Mouse (Mus musculus): ENCODE data around the gene Mpnd. TPM values are rescaled to one million over a fixed set of nuclear protein-coding genes. Genes with fewer than 3 reads are reported as not detected.

Gene Mpnd
- polyA plus RNA-seq, 1 experiment, result 424 TPM

DNA sequence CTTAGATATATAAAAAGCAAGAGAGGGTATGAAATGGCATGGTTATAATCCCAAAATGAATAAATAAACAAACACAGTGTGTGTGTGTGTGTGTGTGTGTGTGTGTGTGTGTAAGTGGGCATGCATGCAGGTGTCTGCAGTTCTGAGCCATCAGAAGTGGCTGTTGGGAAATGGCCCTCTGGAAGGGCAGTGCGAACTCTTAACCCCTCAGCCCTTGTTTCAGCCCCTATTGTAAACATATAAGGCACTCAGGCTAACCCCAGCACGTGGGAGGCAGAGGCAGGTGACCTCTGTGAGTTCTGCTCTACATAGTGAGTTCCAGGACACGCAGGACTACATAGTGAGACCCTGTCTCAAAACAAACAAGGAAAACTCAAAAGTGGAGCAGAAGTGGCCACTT is 28.2 kb upstream of the Mpnd start:
- Histone ChIP-seq H3K27me3 (ENCODE audit: control insufficient read depth, insufficient read depth, low read length) (no peaks in the 10 kb centered on the region), H3K36me3 (ENCODE audit: control insufficient read depth, insufficient read depth, low read length) (no peaks in the 10 kb centered on the region), H3K4me3 (ENCODE audit: low read depth, low read length) (no peak overlapping the region), H3K27ac (ENCODE audit: insufficient read depth, low read depth, low read length) (peak overlapping the region; percentile 75; the same call in 1 of the 2 replicates), H3K4me1 (ENCODE audit: control insufficient read depth, insufficient read depth, insufficient read length, low read length) (peaks cover 12% of the 10 kb centered on the region)
- TF ChIP-seq POLR2A (IDR thresholded peaks at IDR 0.05; ENCODE audit: low read depth, low read length), result no peak
- no peak for TF ChIP-seq CTCF (IDR thresholded peaks at IDR 0.05; ENCODE audit: extremely low read depth, insufficient read length, insufficient replicate concordance, low read depth, low read length)
- 66% methylated on average over 3 of the region's 3 CpGs for WGBS

GRCm38 (mm10) chr17:55986030-55986961 is 19.2 kb upstream of the Mpnd start, which contains the start of gene Fsd1:
Gene Fsd1 (plus strand): TSS chr17:55986509.
- Histone ChIP-seq H3K36me3 (ENCODE audit: control insufficient read depth, insufficient read depth, low read length) (no peaks in the 10 kb centered on the region), H3K27me3 (ENCODE audit: control insufficient read depth, insufficient read depth, low read length) (peaks cover 3% of the 10 kb centered on the region; the same call in 1 of the 2 replicates), H3K4me3 (ENCODE audit: low read depth, low read length) (peak within 1 kb of the TSS; percentile 34), H3K4me1 (ENCODE audit: control insufficient read depth, insufficient read depth, insufficient read length, low read length) (peaks cover 10% of the 10 kb centered on the region; the same call in 1 of the 2 replicates), H3K27ac (ENCODE audit: insufficient read depth, low read depth, low read length) (no peak within 1 kb of the TSS)
- no peak for TF ChIP-seq POLR2A (IDR thresholded peaks at IDR 0.05; ENCODE audit: low read depth, low read length)
- 12% methylated on average over 33 of the region's 35 CpGs for WGBS

- Histone ChIP-seq H3K27me3 (ENCODE audit: control insufficient read depth, insufficient read depth, low read length) (peaks cover 3% of the 10 kb centered on the region; the same call in 1 of the 2 replicates), H3K4me3 (ENCODE audit: low read depth, low read length) (no peak overlapping the region), H3K36me3 (ENCODE audit: control insufficient read depth, insufficient read depth, low read length) (peaks cover 4% of the 10 kb centered on the region), H3K27ac (ENCODE audit: insufficient read depth, low read depth, low read length) (no peak overlapping the region), H3K4me1 (ENCODE audit: control insufficient read depth, insufficient read depth, insufficient read length, low read length) (peaks cover 17% of the 10 kb centered on the region)
- 48% methylated on average over 8 of the region's 8 CpGs for WGBS
- no peak for TF ChIP-seq POLR2A (IDR thresholded peaks at IDR 0.05; ENCODE audit: low read depth, low read length)
Measured at GRCm38 (mm10) chr17:55990278-55990898, 15.1 kb upstream of the Mpnd start.

- no peak overlapping the region for H3K4me3 ChIP-seq (ENCODE audit: low read depth, low read length)
- peaks cover 33% of the 10 kb centered on the region for H3K36me3 ChIP-seq (ENCODE audit: control insufficient read depth, insufficient read depth, low read length)
- 19% methylated on average over 15 of the region's 15 CpGs for WGBS
- H3K27ac ChIP-seq (ENCODE audit: insufficient read depth, low read depth, low read length), result peak overlapping the region; percentile 70
- no peaks in the 10 kb centered on the region for H3K27me3 ChIP-seq (ENCODE audit: control insufficient read depth, insufficient read depth, low read length)
- H3K4me1 ChIP-seq (ENCODE audit: control insufficient read depth, insufficient read depth, insufficient read length, low read length), result peaks cover 20% of the 10 kb centered on the region
- TF ChIP-seq CTCF (IDR thresholded peaks at IDR 0.05; ENCODE audit: extremely low read depth, insufficient read length, insufficient replicate concordance, low read depth, low read length) (no peak), POLR2A (IDR thresholded peaks at IDR 0.05; ENCODE audit: low read depth, low read length) (no peak)
Measured at GRCm38 (mm10) chr17:55996007-55996406, 9.5 kb upstream of the Mpnd start.

DNA sequence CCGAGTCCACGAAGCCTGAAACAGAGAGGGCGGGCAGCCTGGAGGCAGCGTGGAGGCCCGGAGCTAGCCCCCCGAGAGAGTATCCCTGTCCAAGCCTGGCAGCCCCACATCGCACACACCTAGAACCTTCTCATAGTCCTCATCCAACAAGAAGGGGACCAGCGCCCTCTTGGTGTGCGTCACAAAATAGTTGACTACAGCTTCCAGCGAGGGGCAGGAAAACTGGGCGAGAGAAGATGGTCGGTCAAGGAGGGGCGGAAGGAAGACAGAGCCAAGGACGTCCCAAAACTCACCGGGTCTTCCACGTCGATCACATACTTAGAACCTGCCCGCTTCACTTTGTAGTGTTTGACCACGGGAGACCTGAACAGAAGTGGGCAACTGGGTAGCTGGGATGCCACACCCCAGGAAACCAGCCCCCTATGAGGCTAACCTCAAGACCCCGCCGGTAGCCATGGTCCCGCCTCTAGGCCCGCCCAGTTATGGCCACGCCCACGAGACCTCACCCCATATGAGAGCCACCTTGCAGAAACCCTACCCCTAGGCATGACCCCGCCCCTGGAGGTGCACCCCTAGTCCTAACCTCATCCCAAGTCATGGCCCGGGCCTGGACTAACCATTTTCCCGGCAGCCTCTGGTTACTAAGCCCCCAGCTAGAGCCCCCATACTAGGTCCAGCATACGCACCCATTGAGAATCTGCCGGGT is 5.6 kb upstream of the Mpnd start:
- no peak overlapping the region for H3K27ac ChIP-seq (ENCODE audit: insufficient read depth, low read depth, low read length)
- TF ChIP-seq POLR2A (IDR thresholded peaks at IDR 0.05; ENCODE audit: low read depth, low read length) (no peak), CTCF (IDR thresholded peaks at IDR 0.05; ENCODE audit: extremely low read depth, insufficient read length, insufficient replicate concordance, low read depth, low read length) (no peak)
- 66% methylated on average over 30 of the region's 30 CpGs for WGBS
- H3K36me3 ChIP-seq (ENCODE audit: control insufficient read depth, insufficient read depth, low read length), result peaks cover 47% of the 10 kb centered on the region
- H3K27me3 ChIP-seq (ENCODE audit: control insufficient read depth, insufficient read depth, low read length), result no peaks in the 10 kb centered on the region
- no peak overlapping the region for H3K4me3 ChIP-seq (ENCODE audit: low read depth, low read length)
- peaks cover 23% of the 10 kb centered on the region for H3K4me1 ChIP-seq (ENCODE audit: control insufficient read depth, insufficient read depth, insufficient read length, low read length)

- Histone ChIP-seq H3K4me1 (ENCODE audit: control insufficient read depth, insufficient read depth, insufficient read length, low read length) (peaks cover 6% of the 10 kb centered on the region; the same call in 1 of the 2 replicates), H3K36me3 (ENCODE audit: control insufficient read depth, insufficient read depth, low read length) (peaks cover 35% of the 10 kb centered on the region), H3K27me3 (ENCODE audit: control insufficient read depth, insufficient read depth, low read length) (no peaks in the 10 kb centered on the region), H3K4me3 (ENCODE audit: low read depth, low read length) (no peak overlapping the region), H3K27ac (ENCODE audit: insufficient read depth, low read depth, low read length) (no peak overlapping the region)
- TF ChIP-seq CTCF (IDR thresholded peaks at IDR 0.05; ENCODE audit: extremely low read depth, insufficient read length, insufficient replicate concordance, low read depth, low read length) (no peak), POLR2A (IDR thresholded peaks at IDR 0.05; ENCODE audit: low read depth, low read length) (no peak)
- WGBS, result 82% methylated on average over 3 of the region's 3 CpGs
Measured at GRCm38 (mm10) chr17:56003000-56003399, 2.5 kb upstream of the Mpnd start.

DNA sequence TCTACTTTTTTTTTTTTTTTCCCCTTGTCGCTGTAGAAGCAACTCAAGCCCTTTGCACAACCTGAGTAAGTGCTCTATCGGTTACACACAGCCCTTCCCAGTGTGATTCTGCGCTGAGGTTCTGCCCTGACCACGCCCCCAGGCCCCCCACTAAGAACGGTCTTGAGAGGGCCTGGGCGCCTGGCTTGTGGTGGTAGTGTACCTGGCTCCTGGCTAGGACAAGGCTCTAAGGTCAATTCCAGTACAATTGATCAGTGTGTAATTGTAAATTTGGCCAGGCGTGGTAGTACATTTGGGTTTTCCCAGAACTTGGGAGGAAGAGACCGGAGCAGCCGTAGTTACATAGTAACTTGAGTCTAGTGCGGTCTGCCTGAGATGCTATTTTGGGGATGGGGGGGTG is 1.4 kb downstream of the Mpnd start:
- Histone ChIP-seq H3K36me3 (ENCODE audit: control insufficient read depth, insufficient read depth, low read length) (peaks cover 10% of the 10 kb centered on the region), H3K4me3 (ENCODE audit: low read depth, low read length) (peak overlapping the region; percentile 53), H3K27ac (ENCODE audit: insufficient read depth, low read depth, low read length) (peak overlapping the region; percentile 98), H3K4me1 (ENCODE audit: control insufficient read depth, insufficient read depth, insufficient read length, low read length) (peaks cover 15% of the 10 kb centered on the region), H3K27me3 (ENCODE audit: control insufficient read depth, insufficient read depth, low read length) (no peaks in the 10 kb centered on the region)
- TF ChIP-seq CTCF (IDR thresholded peaks at IDR 0.05; ENCODE audit: extremely low read depth, insufficient read length, insufficient replicate concordance, low read depth, low read length) (no peak), POLR2A (IDR thresholded peaks at IDR 0.05; ENCODE audit: low read depth, low read length) (no peak)
- WGBS, result 32% methylated on average over 10 of the region's 10 CpGs
